Mouse (Mus musculus): ENCODE measurements around the gene Meioc. TPM values are rescaled to one million over a fixed set of nuclear protein-coding genes. Genes with fewer than 3 reads are reported as not detected.
A peak's percentile ranks its signal among the peaks of the same experiment; 100 is the strongest.
"Not testable (repeated sequence)": the region's sequence is repeated elsewhere in the genome, so short reads cannot be mapped to it uniquely, and the experiment has no call there.

Gene Meioc
- total RNA-seq, 2 experiments from 2014 or later = not detected

GRCm38 (mm10) chr11:102665151-102665550 is 1.6 kb downstream of the Meioc start:
- ATAC-seq (replicated peaks; ENCODE audit: low FRiP score, poor library complexity, severe bottlenecking) = no peak

DNA sequence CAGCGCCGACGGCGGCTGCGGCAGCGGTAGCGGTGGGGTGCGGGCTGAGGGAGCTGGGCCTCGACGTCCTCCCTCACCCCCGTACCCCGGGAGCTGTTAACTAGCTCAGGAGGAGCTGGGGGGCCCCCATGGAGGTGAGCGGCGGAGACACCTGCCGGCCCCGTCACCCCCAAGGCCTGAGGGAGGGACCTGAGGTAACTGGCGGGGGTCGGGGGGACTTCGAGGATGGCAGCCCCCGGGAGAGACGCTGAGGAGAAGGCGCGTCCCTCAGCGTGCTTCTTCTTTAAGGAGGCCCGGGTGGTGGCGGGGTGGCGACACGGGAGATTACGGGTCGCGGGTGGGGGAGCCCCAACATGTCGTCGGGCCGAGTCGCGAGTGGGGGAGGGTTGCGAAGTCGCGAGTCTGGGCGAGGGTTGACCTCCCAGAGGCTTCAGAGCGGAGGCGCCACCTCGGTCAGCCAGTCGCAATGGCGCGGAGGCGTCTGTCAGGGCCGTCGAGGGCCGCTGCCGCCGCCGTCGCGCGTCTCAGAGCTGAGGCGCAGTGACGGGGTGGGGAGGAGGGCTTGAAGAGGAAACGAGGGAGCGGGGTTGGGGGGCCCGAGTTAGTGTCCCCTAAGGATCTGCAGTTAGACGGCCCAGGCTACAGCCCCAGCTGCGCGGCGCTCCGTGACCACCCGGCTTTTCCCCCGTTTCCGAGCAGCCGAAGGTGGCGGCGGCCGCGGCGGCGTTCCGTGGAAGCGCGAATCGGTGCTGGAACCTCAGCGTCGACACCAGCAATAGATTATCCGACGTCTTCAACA is 2.3 kb downstream of the Meioc start:
- ATAC-seq (replicated peaks; ENCODE audit: low FRiP score, poor library complexity, severe bottlenecking) = no peak

- ATAC-seq (replicated peaks; ENCODE audit: low FRiP score, poor library complexity, severe bottlenecking) = peak; percentile 76
Observed at GRCm38 (mm10) chr11:102690162-102690561, 26.6 kb downstream of the Meioc start.

DNA sequence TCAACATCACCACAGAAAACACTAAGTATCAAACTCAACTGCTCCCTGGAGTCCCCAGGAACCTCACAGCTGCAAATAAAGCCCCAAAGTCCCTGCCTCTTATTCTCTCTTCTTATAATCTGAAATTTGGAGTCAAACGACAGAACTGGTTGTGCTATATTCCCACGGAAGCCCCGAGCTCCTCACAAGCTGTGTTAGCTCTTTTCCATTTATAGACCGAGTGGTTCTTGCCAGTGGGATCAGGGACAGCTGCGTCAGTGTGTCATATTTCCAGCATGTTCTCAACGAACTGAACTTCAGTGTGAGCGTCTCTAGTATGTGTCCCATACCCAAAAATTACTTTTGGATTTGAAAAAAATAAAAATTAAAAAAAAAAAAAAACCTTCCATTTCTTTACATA is 31.8 kb downstream of the Meioc start:
- ATAC-seq (replicated peaks; ENCODE audit: low FRiP score, poor library complexity, severe bottlenecking) = no peak

DNA sequence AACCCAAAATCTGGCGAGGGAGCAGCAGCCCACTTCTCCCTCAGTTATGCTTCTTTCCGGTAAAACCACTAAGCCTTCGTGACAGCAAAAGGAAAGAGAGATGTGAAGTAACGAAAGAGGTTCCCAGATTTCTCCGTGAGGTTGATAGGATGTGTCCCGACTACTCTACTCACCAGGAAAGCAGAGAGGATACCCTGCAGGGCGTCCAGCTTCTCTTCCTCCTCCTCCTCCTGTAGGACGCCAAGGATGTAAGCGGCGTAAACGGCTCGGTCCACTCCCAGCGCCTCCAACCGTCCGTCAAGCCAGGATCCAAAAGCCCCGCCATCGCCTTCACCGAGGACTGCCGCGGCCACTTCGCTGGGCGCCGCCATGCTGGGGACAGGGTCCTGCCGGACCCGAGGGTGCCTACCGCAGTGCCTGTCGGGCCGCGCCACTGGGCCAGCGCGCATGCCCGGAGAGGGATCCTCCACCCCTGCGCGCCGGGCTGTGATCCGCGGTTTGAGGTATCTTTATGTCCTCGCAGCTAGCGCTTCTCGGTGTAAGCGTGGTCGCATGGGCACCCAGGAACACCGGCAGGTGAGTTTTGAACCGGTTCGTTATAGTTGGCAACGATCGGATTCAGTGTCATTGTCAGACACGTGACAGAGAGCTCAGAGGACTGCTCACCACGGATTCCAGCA is 34.0 kb downstream of the Meioc start, which contains the start of gene Ccdc43:
Gene Ccdc43, minus strand, starts transcription at position 445 of the 680 bp plus-strand sequence.
- ATAC-seq (replicated peaks; ENCODE audit: low FRiP score, poor library complexity, severe bottlenecking) = peak; percentile 96

DNA sequence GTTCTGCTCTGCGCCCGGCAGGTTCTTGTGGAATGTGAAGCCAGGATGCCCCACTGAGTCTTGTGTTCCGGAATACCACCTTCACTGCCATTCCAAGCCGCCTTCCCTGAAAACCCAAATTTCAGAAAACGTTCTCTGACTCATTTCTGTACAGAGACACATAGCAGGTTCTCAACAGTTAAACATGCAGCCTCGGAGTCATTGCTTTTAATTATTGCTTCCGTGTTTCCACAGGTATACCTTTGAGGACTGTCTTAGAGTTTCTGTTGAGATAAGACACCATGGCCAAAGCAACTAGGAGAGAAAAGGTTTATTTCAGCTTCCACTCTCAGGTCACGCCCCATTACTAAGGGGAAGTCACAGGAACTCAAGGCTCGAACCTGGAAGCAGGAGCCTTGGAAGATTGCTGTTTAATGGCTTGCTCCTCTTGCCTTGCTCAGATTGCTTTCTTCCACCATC is 34.5 kb downstream of the Meioc start:
- ATAC-seq (replicated peaks; ENCODE audit: low FRiP score, poor library complexity, severe bottlenecking) = no peak

- not testable (repeated sequence) for ATAC-seq (replicated peaks; ENCODE audit: low FRiP score, poor library complexity, severe bottlenecking)
Observed at GRCm38 (mm10) chr11:102702206-102702605, 38.7 kb downstream of the Meioc start.

- ATAC-seq (replicated peaks; ENCODE audit: low FRiP score, poor library complexity, severe bottlenecking) = no peak
Observed at GRCm38 (mm10) chr11:102712411-102712810, 48.9 kb downstream of the Meioc start.

- not testable (repeated sequence) for ATAC-seq (replicated peaks; ENCODE audit: low FRiP score, poor library complexity, severe bottlenecking)
Observed at GRCm38 (mm10) chr11:102714578-102714977, 51.1 kb downstream of the Meioc start.

DNA sequence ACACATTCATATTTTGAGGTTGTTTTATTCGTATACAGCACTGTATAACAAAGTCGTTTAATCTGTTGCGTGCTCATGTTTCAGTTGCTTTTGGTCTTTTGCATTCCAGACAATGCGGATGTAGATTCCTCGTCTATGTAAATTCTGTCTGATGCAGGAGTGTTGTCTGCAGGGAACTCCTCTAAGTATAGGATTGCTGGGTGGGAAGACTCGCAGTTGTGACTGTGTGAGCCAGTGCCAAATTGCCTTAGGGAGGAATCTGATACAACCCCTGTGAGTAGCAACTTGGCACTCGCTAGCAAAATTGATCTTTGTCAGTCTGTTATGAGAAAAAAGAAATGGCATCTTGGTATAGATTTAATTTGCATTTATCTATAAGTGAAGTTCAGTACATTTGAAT is 52.6 kb downstream of the Meioc start:
- no peak for ATAC-seq (replicated peaks; ENCODE audit: low FRiP score, poor library complexity, severe bottlenecking)

DNA sequence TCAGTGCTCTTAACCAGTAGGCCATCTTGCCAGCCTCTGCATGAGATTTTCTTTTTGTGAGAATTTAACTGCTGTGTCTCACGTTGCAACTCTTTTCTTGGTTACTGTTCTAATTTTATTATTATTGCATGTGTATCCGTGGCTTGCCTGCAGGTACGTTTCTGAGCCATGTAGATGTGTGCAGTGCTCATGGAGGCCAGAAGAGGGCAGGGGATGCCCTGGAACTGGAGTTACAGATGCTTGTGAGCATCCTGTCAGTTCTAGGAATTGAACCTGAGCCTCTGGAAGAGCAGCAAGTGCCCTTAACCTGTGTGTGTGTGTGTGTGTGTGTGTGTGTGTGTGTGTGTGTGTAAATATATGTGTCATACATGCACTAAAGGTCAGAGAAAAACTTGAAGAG is 62.1 kb downstream of the Meioc start:
- no peak for ATAC-seq (replicated peaks; ENCODE audit: low FRiP score, poor library complexity, severe bottlenecking)

- peak; percentile 57; the same call in 1 of the 2 replicates for ATAC-seq (replicated peaks; ENCODE audit: low FRiP score, poor library complexity, severe bottlenecking)
Observed at GRCm38 (mm10) chr11:102728614-102729013, 65.1 kb downstream of the Meioc start.

- no peak for ATAC-seq (replicated peaks; ENCODE audit: low FRiP score, poor library complexity, severe bottlenecking)
Observed at GRCm38 (mm10) chr11:102729835-102730234, 66.3 kb downstream of the Meioc start.

DNA sequence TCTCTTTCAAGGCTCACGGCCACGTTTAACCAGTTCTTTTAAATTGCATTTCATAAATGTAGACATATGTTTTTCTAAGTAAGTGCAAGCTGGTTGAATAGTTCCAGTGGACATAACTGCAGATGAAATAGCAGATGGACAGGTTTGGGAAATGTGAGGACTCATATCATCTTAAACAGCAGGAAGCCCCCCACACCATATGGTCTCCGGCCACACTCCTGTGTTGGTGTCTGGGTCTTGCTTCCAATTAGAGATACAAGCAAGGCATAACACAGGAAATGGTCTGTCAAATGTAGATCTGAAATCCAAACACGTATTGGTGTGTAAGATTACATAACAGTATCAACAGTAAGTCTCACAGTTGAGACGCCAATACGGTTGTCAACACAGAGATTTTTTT is 67.8 kb downstream of the Meioc start:
- ATAC-seq (replicated peaks; ENCODE audit: low FRiP score, poor library complexity, severe bottlenecking) = no peak

Other genes with a start within 250 kb of the Meioc start
- 85.7 and 90.1 TPM in 2 replicates for gene Grn, start 233.4 kb upstream of the Meioc start, total RNA-seq (2015; ENCODE audit: low replicate concordance)
- gene Grn, start 233.4 kb upstream of the Meioc start, total RNA-seq (2017; ENCODE audit: low replicate concordance) = 26.3 and 56.1 TPM in 2 replicates
- gene Fam171a2, start 216.0 kb upstream of the Meioc start, total RNA-seq (2015; ENCODE audit: low replicate concordance) = not detected in 2 replicates
- gene Fam171a2, start 216.0 kb upstream of the Meioc start, total RNA-seq (2017; ENCODE audit: low replicate concordance) = not detected in 2 replicates
- gene Itga2b, start 193.6 kb upstream of the Meioc start, total RNA-seq (2015; ENCODE audit: low replicate concordance) = 23.6 and 57.1 TPM in 2 replicates
- gene Itga2b, start 193.6 kb upstream of the Meioc start, total RNA-seq (2017; ENCODE audit: low replicate concordance) = 73.1 and 99.5 TPM in 2 replicates
- 28.6 and 32.3 TPM in 2 replicates for gene Gpatch8, start 107.3 kb upstream of the Meioc start, total RNA-seq (2015; ENCODE audit: low replicate concordance)
- 59.6 and 66.8 TPM in 2 replicates for gene Gpatch8, start 107.3 kb upstream of the Meioc start, total RNA-seq (2017; ENCODE audit: low replicate concordance)
- gene Gm11627, start 84.3 kb upstream of the Meioc start, total RNA-seq (2015; ENCODE audit: low replicate concordance) = not detected in 2 replicates
- gene Gm11627, start 84.3 kb upstream of the Meioc start, total RNA-seq (2017; ENCODE audit: low replicate concordance) = not detected in 2 replicates
- not detected in 2 replicates for gene Fzd2, start 59.3 kb upstream of the Meioc start, total RNA-seq (2015; ENCODE audit: low replicate concordance)
- gene Fzd2, start 59.3 kb upstream of the Meioc start, total RNA-seq (2017; ENCODE audit: low replicate concordance) = not detected in 2 replicates
- gene Ccdc43, start 34.1 kb downstream of the Meioc start, total RNA-seq (2015; ENCODE audit: low replicate concordance) = 4.4 and 8.1 TPM in 2 replicates
- 2.9 and 12.0 TPM in 2 replicates for gene Ccdc43, start 34.1 kb downstream of the Meioc start, total RNA-seq (2017; ENCODE audit: low replicate concordance)
- not detected in 2 replicates for gene Adam11, start 97.7 kb downstream of the Meioc start, total RNA-seq (2015; ENCODE audit: low replicate concordance)
- not detected in 2 replicates for gene Adam11, start 97.7 kb downstream of the Meioc start, total RNA-seq (2017; ENCODE audit: low replicate concordance)
- gene Gjc1, start 156.0 kb downstream of the Meioc start, total RNA-seq (2015; ENCODE audit: low replicate concordance) = not detected in 2 replicates
- gene Gjc1, start 156.0 kb downstream of the Meioc start, total RNA-seq (2017; ENCODE audit: low replicate concordance) = 0.09 TPM in 1 of 2 replicates, not detected in the other
- gene Higd1b, start 172.1 kb downstream of the Meioc start, total RNA-seq (2015; ENCODE audit: low replicate concordance) = not detected in 2 replicates
- not detected in 2 replicates for gene Higd1b, start 172.1 kb downstream of the Meioc start, total RNA-seq (2017; ENCODE audit: low replicate concordance)
- 49.8 and 53.9 TPM in 2 replicates for gene Eftud2, start 217.3 kb downstream of the Meioc start, total RNA-seq (2015; ENCODE audit: low replicate concordance)
- gene Eftud2, start 217.3 kb downstream of the Meioc start, total RNA-seq (2017; ENCODE audit: low replicate concordance) = 45.0 and 54.5 TPM in 2 replicates
- gene Ccdc103, start 217.5 kb downstream of the Meioc start, total RNA-seq (2015; ENCODE audit: low replicate concordance) = not detected in 2 replicates
- gene Ccdc103, start 217.5 kb downstream of the Meioc start, total RNA-seq (2017; ENCODE audit: low replicate concordance) = not detected in 2 replicates
- gene Fam187a, start 221.5 kb downstream of the Meioc start, total RNA-seq (2015; ENCODE audit: low replicate concordance) = not detected in 2 replicates
- gene Fam187a, start 221.5 kb downstream of the Meioc start, total RNA-seq (2017; ENCODE audit: low replicate concordance) = not detected in 2 replicates
- gene Gfap, start 237.2 kb downstream of the Meioc start, total RNA-seq (2015; ENCODE audit: low replicate concordance) = 26.9 and 33.2 TPM in 2 replicates
- 46.3 and 50.4 TPM in 2 replicates for gene Gfap, start 237.2 kb downstream of the Meioc start, total RNA-seq (2017; ENCODE audit: low replicate concordance)

All from erythroblast, adult 5-6 weeks (primary cell).